ENCODE assay signal across 8 mouse cellular contexts in the genomic region with DNA sequence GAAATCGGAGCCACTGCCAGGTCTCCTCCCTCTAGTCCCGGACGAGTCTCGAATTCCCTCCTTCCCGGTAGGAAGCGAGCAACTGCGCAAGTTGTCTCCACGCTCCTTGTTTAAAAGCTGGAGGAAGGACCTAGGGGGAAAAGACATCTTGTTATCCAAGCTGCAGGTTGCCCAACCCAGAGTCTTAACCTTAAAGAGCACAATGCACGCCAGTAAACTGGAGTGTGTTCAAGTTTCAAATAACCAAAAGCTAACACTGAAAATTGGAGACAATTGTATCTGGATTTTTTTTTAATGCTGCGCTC. TPM values are rescaled to one million over a fixed set of nuclear protein-coding genes. Genes with fewer than 3 reads are reported as not detected.
DNase-seq lines count a peak whose midpoint lies in the region; ATAC-seq and TF ChIP-seq lines count a peak whose summit lies in the region.

No protein-coding gene starts in this region.

- peak overlapping the region; percentile 81 for H3K9ac ChIP-seq in kidney, postnatal 0 days (ENCODE audit: low read depth, low read length)
- H3K9ac ChIP-seq in embryonic facial prominence, embryonic 12.5 days, result peak overlapping the region; percentile 65; the same call in 1 of the 2 replicates
- no peak overlapping the region for H3K9ac ChIP-seq in intestine, embryonic 14.5 days (ENCODE audit: low read length)
- H3K9ac ChIP-seq in midbrain, embryonic 16.5 days (ENCODE audit: low read depth, low read length), result peak overlapping the region; percentile 80

- peak overlapping the region; percentile 94 for H3K4me2 ChIP-seq in kidney, postnatal 0 days (ENCODE audit: low read length)
- peak overlapping the region; percentile 94 for H3K4me2 ChIP-seq in embryonic facial prominence, embryonic 12.5 days (replicated peaks)
- H3K4me2 ChIP-seq in intestine, embryonic 14.5 days (ENCODE audit: low read length), result peak overlapping the region; percentile 68
- peak overlapping the region; percentile 97 for H3K4me2 ChIP-seq in midbrain, embryonic 16.5 days (ENCODE audit: low read length)

- peak overlapping the region; percentile 84 for H3K27ac ChIP-seq in kidney, postnatal 0 days
- H3K27ac ChIP-seq in embryonic facial prominence, embryonic 12.5 days, result peak overlapping the region; percentile 26; the same call in 1 of the 2 replicates
- H3K27ac ChIP-seq in intestine, embryonic 14.5 days (ENCODE audit: low read depth), result peak overlapping the region; percentile 71
- H3K27ac ChIP-seq in midbrain, embryonic 16.5 days (ENCODE audit: low read length), result peak overlapping the region; percentile 84

- H3K4me1 ChIP-seq in kidney, postnatal 0 days (replicated peaks; ENCODE audit: insufficient read depth, low read length), result 0 out of 2 replicates have a peak, but pooled peaks cover 8% of the 10 kb centered on the region
- peaks cover 16% of the 10 kb centered on the region for H3K4me1 ChIP-seq in embryonic facial prominence, embryonic 12.5 days
- H3K4me1 ChIP-seq in intestine, embryonic 14.5 days (replicated peaks; ENCODE audit: control insufficient read depth, insufficient read depth, low read length), result no peaks in the 10 kb centered on the region
- peaks cover 17% of the 10 kb centered on the region for H3K4me1 ChIP-seq in midbrain, embryonic 16.5 days (ENCODE audit: control insufficient read depth, insufficient read depth, low read length)

- no peak for DNase-seq in kidney, postnatal 0 days (ENCODE audit: low spot score)
- DNase-seq in kidney, postnatal 14 days, result no peak
- no peak for DNase-seq in intestine, embryonic 14.5 days (ENCODE audit: low spot score)
- DNase-seq in frontal cortex, postnatal 36 days (ENCODE audit: low spot score in 2 of 2), result no peak
- DNase-seq in layer of hippocampus, postnatal 36 days, result no peak
- no peak for DNase-seq in gastrocnemius, postnatal 25 days

- no peaks in the 10 kb centered on the region for H3K9me3 ChIP-seq in kidney, postnatal 0 days (replicated peaks; ENCODE audit: low read length)
- no peaks in the 10 kb centered on the region for H3K9me3 ChIP-seq in embryonic facial prominence, embryonic 12.5 days
- H3K9me3 ChIP-seq in intestine, embryonic 14.5 days (ENCODE audit: control insufficient read depth, low read length), result peaks cover 3% of the 10 kb centered on the region; the same call in 1 of the 2 replicates
- H3K9me3 ChIP-seq in midbrain, embryonic 16.5 days (replicated peaks; ENCODE audit: control insufficient read depth, low read length, poor library complexity, severe bottlenecking), result no peaks in the 10 kb centered on the region

- 3% methylated on average over 10 of the region's 10 CpGs for WGBS in kidney, postnatal 0 days
- WGBS in embryonic facial prominence, embryonic 12.5 days, result 3% methylated on average over 10 of the region's 10 CpGs
- WGBS in intestine, embryonic 14.5 days, result 4% methylated on average over 10 of the region's 10 CpGs
- 7% methylated on average over 10 of the region's 10 CpGs for WGBS in midbrain, embryonic 16.5 days

- H3K27me3 ChIP-seq in kidney, postnatal 0 days (ENCODE audit: insufficient read depth, low read length), result no peaks in the 10 kb centered on the region
- peaks cover 19% of the 10 kb centered on the region for H3K27me3 ChIP-seq in embryonic facial prominence, embryonic 12.5 days
- H3K27me3 ChIP-seq in intestine, embryonic 14.5 days (replicated peaks; ENCODE audit: control insufficient read depth, insufficient read depth, low read length), result peaks cover 6% of the 10 kb centered on the region; the same call in 1 of the 2 replicates
- no peaks in the 10 kb centered on the region for H3K27me3 ChIP-seq in midbrain, embryonic 16.5 days (ENCODE audit: control insufficient read depth, insufficient read depth, low read depth, low read length)

- H3K4me3 ChIP-seq in kidney, postnatal 0 days (replicated peaks; ENCODE audit: low read depth, low read length), result peak overlapping the region; percentile 73
- H3K4me3 ChIP-seq in embryonic facial prominence, embryonic 12.5 days, result peak overlapping the region; percentile 67
- peak overlapping the region; percentile 58 for H3K4me3 ChIP-seq in intestine, embryonic 14.5 days (ENCODE audit: low read depth, low read length)
- peak overlapping the region; percentile 73 for H3K4me3 ChIP-seq in midbrain, embryonic 16.5 days (ENCODE audit: low read depth, low read length)

- TF ChIP-seq CTCF in kidney, postnatal 0 days (IDR thresholded peaks at IDR 0.05; ENCODE audit: low read depth), result no peak

- no peaks in the 10 kb centered on the region for H3K36me3 ChIP-seq in kidney, postnatal 0 days (ENCODE audit: insufficient read depth, low read length)
- H3K36me3 ChIP-seq in embryonic facial prominence, embryonic 12.5 days, result no peaks in the 10 kb centered on the region
- no peaks in the 10 kb centered on the region for H3K36me3 ChIP-seq in intestine, embryonic 14.5 days (ENCODE audit: control insufficient read depth, insufficient read depth, low read length)
- H3K36me3 ChIP-seq in midbrain, embryonic 16.5 days (ENCODE audit: control insufficient read depth, insufficient read depth, low read length), result no peaks in the 10 kb centered on the region

- ATAC-seq in kidney, postnatal 0 days (replicated peaks; ENCODE audit: low FRiP score, low read depth), result no peak
- ATAC-seq in embryonic facial prominence, embryonic 12.5 days (ENCODE audit: insufficient number of reproducible peaks, insufficient read depth, low FRiP score, low TSS enrichment), result peak; percentile 57; the same call in 1 of the 2 replicates
- ATAC-seq in intestine, embryonic 14.5 days (replicated peaks; ENCODE audit: low FRiP score, low TSS enrichment, low read depth), result peak; percentile 12; the same call in 1 of the 2 replicates
- no peak for ATAC-seq in midbrain, embryonic 16.5 days

RNA-seq across cellular contexts. Expression of gene Tbc1d8, which starts 0.3 kb away (rescaled TPM):
- polyA plus RNA-seq in kidney, postnatal 0 days (2015; fragmentation: Nextera tagmentation; extraction: Ambion mirVana), result 7.3 and 7.6 TPM in 2 replicates
- polyA plus RNA-seq in embryonic facial prominence, embryonic 12.5 days (2016; fragmentation: Nextera tagmentation; extraction: Ambion mirVana), result 9.4 and 9.9 TPM in 2 replicates
- polyA plus RNA-seq in intestine, embryonic 14.5 days (2014; fragmentation: Nextera tagmentation; extraction: Ambion mirVana), result 8.2 and 9.1 TPM in 2 replicates
- polyA plus RNA-seq in midbrain, embryonic 16.5 days (2015; fragmentation: Nextera tagmentation; extraction: Ambion mirVana), result 11.7 and 12.6 TPM in 2 replicates
- 10 to 100 TPM; 10.9 to 12.7 TPM for total RNA-seq in layer of hippocampus, postnatal 36 days (2021)
- 1 to 10 TPM; 6.0 to 6.8 TPM for total RNA-seq in gastrocnemius, postnatal 25 days (2021)

RNA-seq across cellular contexts. Expression of gene Cnot11, which starts 55.9 kb away (rescaled TPM):
- 16.8 and 18.6 TPM in 2 replicates for polyA plus RNA-seq in kidney, postnatal 0 days (2015; fragmentation: Nextera tagmentation; extraction: Ambion mirVana)
- polyA plus RNA-seq in embryonic facial prominence, embryonic 12.5 days (2016; fragmentation: Nextera tagmentation; extraction: Ambion mirVana), result 30.8 and 32.3 TPM in 2 replicates
- 21.7 and 23.4 TPM in 2 replicates for polyA plus RNA-seq in intestine, embryonic 14.5 days (2014; fragmentation: Nextera tagmentation; extraction: Ambion mirVana)
- polyA plus RNA-seq in midbrain, embryonic 16.5 days (2015; fragmentation: Nextera tagmentation; extraction: Ambion mirVana), result 10.5 and 10.6 TPM in 2 replicates
- total RNA-seq in layer of hippocampus, postnatal 36 days (2021), result 10 to 100 TPM; 22.5 to 22.8 TPM
- total RNA-seq in gastrocnemius, postnatal 25 days (2021), result 10 to 100 TPM; 15.6 to 15.8 TPM

Comparison
In these comparisons a context has a peak if more than half of its experiments do, and no peak if none do; other contexts are left out.
1. ATAC-seq: peak in embryonic facial prominence, embryonic 12.5 days (single experiment) and intestine, embryonic 14.5 days (single experiment); none in kidney, postnatal 0 days (single experiment) and midbrain, embryonic 16.5 days (single experiment).
2. H3K27ac ChIP-seq: peak in every context shown above with its lines; median percentile 84 in kidney, postnatal 0 days; 84 in midbrain, embryonic 16.5 days; 71 in intestine, embryonic 14.5 days; 26 in embryonic facial prominence, embryonic 12.5 days.
3. Peak in every context shown above with its lines, with median percentiles within 50 percentile points of each other: H3K4me2 ChIP-seq and H3K4me3 ChIP-seq.